Mouse (Mus musculus) CD4-positive, CD25-positive, alpha-beta regulatory T cell, adult 2 months (primary cell): ENCODE data around the gene Fam104a.

Experiments used
- DNase-seq: peaks from one replicate; pipeline ENCODE4 v3.0.0-alpha.2; 2012; ENCODE audit warnings: low read depth, low spot score

Fam104a gene

DNA sequence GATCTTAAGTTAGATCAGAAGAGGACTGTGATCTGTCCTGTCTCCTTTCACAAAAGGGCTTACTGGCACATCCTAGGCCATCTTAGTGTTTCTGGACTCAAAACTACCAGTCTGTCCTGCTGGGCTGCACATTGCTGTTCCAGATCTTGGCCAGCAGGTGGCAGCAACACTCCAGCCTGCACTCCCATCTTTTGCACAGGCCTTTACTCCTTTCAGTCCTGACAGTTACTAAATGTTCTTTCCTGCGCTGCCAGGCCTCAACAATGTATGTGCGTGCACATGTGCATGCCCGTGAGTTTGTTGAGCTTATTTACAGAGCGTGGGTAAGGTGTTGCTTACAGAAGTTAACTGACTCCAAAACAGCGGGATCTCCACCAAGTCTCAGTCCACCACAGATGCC, 19.8 kb upstream of the Fam104a start:
- peak; percentile 87 for DNase-seq

- no peak for DNase-seq
Measured at GRCm38 (mm10) chr11:113699643-113700042, 15.7 kb upstream of the Fam104a start.

- DNase-seq: no peak
Measured at GRCm38 (mm10) chr11:113698013-113698545, 14.1 kb upstream of the Fam104a start.

DNA sequence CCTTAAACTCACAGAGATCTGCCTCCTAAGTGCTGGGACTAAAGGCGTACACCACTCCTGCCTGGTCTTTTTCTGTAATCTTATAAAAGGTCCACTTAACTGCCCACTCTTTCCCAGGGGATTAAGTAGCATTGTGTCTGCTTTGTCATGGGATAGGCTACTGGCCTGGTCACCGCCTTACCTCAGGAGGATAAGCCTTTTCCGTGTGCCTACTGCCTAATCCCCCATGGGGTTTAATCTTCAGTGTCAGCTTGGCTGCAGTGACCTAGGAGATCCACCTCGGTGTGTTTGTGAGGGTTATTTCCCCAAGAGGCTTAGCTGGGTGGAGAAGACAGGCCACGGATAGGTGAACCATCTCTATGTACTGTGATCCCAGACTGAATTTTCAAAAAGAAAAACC, 13.6 kb upstream of the Fam104a start:
- DNase-seq: no peak

DNA sequence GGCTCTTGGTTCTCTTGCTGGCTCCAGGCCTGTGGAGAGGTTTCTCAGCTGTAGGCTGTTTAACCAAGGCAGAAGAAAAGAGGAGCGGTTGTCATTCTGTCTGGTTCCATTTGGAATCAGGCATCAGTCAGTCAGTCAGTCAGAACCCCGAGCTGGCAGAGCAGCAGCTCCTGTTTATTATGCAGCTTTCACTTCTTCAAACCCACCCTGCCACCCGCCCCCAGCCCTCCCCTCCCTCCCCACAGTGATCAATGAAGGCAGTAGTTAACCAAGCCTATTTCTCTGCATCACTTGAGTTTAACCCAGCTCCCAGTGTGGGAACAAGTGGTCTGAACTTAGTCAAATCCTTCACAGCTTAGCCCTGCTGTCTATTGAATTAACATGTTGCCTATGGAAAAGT, 7.9 kb upstream of the Fam104a start:
- DNase-seq: no peak

GRCm38 (mm10) chr11:113691318-113691717, 7.4 kb upstream of the Fam104a start:
- no peak for DNase-seq

- DNase-seq: no peak
Measured at GRCm38 (mm10) chr11:113690506-113690905, 6.6 kb upstream of the Fam104a start.

DNA sequence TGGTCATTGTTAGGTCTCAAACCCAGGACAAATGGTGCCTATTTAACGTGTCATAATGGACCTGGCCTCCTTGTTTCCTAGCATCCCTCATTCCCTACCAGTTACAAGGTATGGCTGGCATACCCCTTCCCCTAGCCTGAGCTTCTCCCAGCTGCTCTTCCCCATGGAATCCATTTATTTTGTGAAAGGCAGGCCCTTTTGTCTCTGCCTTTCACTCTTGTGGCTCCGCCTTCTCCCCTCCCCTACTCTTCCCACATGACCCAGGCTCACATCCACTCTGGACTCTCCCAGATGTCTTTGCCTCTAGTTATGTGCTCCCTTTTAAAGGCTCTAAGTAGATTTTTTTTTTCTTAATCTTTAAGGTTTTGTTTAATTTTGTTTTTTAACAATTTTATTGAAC, 3.1 kb upstream of the Fam104a start:
- no peak for DNase-seq

DNA sequence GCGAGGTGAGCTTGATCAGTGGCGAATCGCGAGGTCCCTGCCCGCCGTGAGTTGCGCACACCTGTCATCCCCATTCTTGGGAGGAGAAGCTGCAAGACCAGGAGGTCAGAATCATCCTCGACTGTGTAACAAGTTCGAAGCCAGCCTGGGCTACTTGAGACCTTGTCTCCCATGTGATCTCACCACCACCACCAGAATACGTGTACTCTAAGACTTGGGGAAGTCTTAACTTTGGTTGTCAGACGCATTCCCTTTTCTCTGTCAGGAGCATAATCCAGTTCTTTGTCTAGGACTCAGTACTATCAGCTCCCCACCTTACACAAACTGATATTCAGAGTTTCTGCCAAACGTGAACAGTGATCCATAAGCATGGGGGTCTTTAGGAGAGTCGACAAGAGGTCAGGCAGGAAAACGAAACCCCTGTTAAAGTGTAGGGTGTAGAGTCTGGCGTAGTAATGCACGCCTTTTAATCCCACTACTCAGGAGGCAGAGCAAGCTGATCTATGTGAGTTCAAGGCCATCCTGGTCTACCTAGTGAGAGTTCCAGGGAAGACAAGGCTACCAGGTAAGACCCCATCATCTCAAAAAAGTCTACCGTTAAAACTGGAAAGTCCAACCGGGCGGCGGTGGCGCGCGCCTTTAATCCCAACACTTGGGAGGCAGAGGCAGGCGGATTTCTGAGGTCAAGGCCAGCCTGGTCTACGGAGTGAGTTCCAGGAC, 912 bp upstream of the Fam104a start:
- DNase-seq: no peak

GRCm38 (mm10) chr11:113683627-113683956, 363 bp downstream of the Fam104a start:
- DNase-seq: no peak

DNA sequence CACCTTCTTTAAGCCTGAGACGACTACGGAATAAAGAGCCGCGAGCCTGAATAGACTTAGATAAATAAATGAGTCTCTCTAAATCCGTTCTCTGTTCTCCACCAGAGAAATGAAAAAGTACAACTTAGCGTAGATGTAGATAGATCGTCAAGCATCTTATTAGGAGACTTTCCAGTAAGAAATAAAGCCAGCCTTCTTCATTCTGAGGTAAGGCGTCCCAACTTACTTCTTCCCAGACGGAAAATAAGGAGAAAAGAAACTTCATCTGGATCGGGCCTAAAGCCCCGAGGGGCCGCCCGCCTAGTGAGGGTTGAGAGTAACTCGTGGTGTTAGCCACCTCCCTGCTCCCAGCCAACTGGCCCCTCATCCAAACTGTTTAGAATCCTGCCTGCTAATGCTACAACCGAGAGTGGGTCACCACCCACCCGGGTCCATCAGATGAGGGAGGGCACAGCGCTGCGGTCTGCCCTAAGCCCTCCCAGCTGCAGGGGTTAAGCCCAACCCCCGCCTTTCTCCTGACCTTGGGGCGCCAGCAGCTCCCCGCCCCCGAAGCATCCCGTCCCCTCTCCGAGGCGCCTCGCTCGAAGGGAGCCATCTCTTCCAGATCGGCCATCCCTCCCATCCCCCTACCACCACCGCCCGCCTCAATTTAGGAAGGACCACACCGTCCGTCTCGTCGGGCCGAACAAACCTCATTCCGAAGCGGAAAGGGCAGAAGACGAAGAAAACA, 893 bp downstream of the Fam104a start:
- peak; percentile 59 for DNase-seq

- DNase-seq: no peak
Measured at GRCm38 (mm10) chr11:113681979-113682378, 2.0 kb downstream of the Fam104a start.

GRCm38 (mm10) chr11:113680954-113681353, 3.0 kb downstream of the Fam104a start:
- no peak for DNase-seq

- DNase-seq: no peak
Measured at GRCm38 (mm10) chr11:113678373-113678772, 5.6 kb downstream of the Fam104a start.

DNA sequence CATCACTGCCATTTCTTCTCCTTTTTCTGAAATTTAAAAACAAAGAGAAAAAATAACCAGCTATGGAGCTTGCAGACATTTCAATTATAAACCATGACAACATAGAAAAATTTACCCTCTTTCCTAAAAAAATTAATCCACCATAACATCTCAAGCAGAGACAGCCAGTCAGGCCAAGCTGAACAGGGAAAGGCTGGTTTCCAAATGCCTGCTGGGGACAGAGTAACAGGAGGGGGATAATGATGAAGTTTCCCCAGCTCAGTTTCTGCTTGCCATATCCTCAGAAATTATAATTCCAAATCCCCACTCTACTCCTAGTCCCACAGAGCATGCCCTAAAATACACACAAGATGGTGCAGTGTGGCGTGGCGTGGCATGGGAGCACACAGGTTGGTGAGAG, 6.6 kb downstream of the Fam104a start:
- no peak for DNase-seq

DNA sequence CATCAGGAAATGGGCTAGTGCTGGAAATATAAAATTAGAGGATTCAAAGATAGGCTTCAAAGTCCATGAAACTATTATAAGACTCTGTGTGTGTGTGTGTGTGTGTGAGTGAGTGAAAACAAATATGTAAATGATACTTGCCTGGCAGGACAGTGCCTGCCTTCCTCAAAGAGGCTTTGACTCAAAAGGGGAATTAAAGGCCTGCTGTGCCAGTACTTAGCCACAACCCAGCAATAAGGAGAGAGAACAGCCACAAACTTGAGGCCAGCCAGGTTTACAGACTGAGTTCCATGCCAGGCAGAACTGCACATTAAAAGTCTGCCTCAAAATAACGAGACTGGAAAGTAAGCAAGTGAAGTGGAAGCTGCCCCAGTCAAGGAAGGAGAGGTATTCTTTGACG, 7.1 kb downstream of the Fam104a start:
- DNase-seq: no peak

- no peak for DNase-seq
Measured at GRCm38 (mm10) chr11:113674595-113674994, 9.4 kb downstream of the Fam104a start.

GRCm38 (mm10) chr11:113673614-113674013, 10.3 kb downstream of the Fam104a start:
- DNase-seq: no peak

DNA sequence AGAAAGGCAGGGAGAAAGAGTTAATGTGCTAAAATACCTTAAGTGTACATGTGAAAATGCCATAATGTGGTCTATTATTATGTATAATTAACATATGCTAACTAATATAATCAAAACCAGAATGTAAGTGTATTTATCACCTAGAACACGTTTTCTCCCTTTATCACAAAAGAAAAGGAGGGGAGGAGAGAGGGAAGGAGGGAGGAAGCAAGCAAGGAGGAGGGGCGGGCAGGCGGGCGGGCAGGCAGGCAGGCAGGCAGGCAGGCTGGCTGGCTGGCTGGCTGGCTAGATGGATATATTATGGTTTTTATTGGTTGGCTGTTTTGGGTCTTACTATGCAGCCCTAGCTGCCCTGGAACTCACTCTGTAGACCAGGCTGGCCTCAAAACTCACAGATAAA, 14.2 kb downstream of the Fam104a start:
- no peak for DNase-seq

GRCm38 (mm10) chr11:113668857-113669256, 15.1 kb downstream of the Fam104a start:
- DNase-seq: no peak

DNA sequence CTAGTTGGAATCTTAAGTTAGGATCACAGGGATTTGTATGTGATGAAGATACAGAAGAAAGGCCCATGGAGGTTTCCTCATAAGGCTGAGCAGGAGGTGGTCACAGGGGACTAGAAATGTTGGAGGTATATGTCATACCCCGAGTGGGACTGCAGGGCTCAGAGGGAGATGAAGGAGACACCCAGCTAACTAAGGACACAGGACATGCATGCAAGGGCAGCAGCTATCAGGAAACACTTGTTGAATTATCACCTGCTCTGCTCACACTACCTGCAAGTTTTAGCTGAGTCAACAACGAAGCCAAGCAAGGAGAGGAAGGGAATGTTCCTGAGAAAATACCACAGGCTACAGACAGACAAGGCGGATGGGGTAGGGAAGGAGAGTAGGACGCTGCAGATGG, 16.3 kb downstream of the Fam104a start:
- DNase-seq: no peak

GRCm38 (mm10) chr11:113667122-113667521, 16.8 kb downstream of the Fam104a start:
- DNase-seq: no peak

DNA sequence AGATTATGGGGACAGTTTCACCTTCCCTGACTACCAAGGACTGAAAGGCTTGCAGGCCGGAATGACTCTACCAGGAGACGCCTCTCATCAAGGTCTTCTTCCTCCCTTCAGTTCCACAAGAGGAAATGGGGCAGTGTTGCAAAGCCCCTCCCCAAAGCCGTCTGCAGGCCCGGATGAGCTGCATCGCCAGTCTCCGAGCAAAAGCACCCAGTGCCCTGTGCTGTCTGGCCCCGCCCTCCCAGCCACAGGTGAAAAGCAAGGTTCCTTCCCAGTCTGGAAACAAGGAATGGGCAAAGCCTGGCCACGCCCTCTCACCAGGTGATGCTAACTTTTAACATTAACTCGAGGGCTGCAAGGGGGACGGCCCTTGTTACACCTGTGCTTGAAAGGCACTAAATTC, 17.3 kb downstream of the Fam104a start:
- DNase-seq: peak; percentile 54
